Mouse (Mus musculus): ENCODE measurements at regions not wholly inside any gene's neighbourhood (a gene's known extent, or its start where the extent isn't known, plus 50 kb on each side); places are given as distances from the start of the nearest gene placed in this dataset.

DNA sequence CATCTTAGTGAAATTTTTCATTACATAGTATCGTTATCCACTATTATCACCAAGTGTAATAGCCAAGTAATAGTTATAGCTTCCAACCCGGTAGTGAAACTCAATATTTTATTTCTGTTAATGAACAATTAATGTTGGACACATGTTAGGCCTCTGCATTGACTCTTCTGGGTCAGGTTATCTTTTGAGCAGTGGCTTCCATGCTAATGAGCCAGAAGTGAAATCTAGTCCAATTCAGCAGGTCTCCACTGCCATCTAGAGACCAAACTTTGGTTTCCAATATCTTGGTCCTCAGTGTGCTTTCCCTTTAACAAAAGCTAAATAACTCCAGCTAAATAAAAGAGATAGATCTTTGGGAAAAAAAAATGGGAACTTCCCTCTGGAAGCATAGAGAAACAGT lies 258.9 kb upstream of the Aldoart1 start:
- WGBS: 66% methylated on average over 2 of the region's 2 CpGs
- H3K4me3 ChIP-seq: no peak overlapping the region
- no peaks in the 10 kb centered on the region for H3K36me3 ChIP-seq (ENCODE audit: poor library complexity, severe bottlenecking)
- no peaks in the 10 kb centered on the region for H3K9me3 ChIP-seq (replicated peaks)
- no peak overlapping the region for H3K27ac ChIP-seq
- H3K4me1 ChIP-seq: no peaks in the 10 kb centered on the region
- H3K4me2 ChIP-seq: no peak overlapping the region
- no peak overlapping the region for H3K9ac ChIP-seq
- ATAC-seq: peak; percentile 66
- no peaks in the 10 kb centered on the region for H3K27me3 ChIP-seq

Data from forebrain, embryonic 13.5 days (tissue).